In the genomic region with DNA sequence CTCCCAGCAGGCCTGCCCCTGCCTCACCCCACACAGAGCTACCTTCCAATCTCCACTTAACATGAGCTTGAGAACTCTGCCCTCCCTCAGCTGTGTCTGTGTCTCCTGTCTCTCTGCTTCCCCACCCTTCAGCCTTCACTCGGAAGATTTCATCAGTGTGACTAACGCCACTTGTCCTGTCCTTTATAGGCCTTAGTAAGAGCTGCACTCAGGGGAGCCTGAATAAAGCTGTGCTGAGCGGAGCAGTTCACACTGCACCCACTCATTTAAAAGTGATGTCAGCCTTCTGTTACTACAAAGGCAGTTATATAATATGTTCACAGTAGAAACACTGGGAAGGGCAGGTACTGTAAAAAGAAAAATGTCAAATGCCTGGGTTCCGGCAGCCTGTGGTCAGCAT, we compare ENCODE assay signal across 14 mouse cellular contexts. TPM values are rescaled to one million over a fixed set of nuclear protein-coding genes. Genes with fewer than 3 reads are reported as not detected.
DNase-seq lines count a peak whose midpoint lies in the region; ATAC-seq lines count a peak whose summit lies in the region.
"Had no signal": no experiment of that assay in that cellular context is flagged by ENCODE, and none has a peak within 500 bp of the region (broad histone marks: within the 10 kb centered on the region; RNA-seq: fewer than 3 reads in every experiment).

No protein-coding gene starts in this region.

- no peaks in the 10 kb centered on the region for H3K9me3 ChIP-seq in hindbrain, embryonic 12.5 days (replicated peaks)
- no peaks in the 10 kb centered on the region for H3K9me3 ChIP-seq in hindbrain, embryonic 16.5 days (ENCODE audit: control insufficient read depth, low read length)
- no peaks in the 10 kb centered on the region for H3K9me3 ChIP-seq in neural tube, embryonic 14.5 days (ENCODE audit: control insufficient read depth, low read length)
- H3K9me3 ChIP-seq in neural tube, embryonic 15.5 days (replicated peaks), result no peaks in the 10 kb centered on the region
- H3K9me3 ChIP-seq: heart, embryonic 15.5 days; limb, embryonic 12.5 days had no signal

- no peak overlapping the region for H3K4me3 ChIP-seq in hindbrain, embryonic 12.5 days
- no peak overlapping the region for H3K4me3 ChIP-seq in hindbrain, embryonic 16.5 days (ENCODE audit: low read length)
- no peak overlapping the region for H3K4me3 ChIP-seq in neural tube, embryonic 14.5 days (ENCODE audit: low read depth, low read length)
- H3K4me3 ChIP-seq in neural tube, embryonic 15.5 days (replicated peaks), result no peak overlapping the region
- H3K4me3 ChIP-seq: heart, embryonic 15.5 days; limb, embryonic 12.5 days had no signal

- peaks cover 6% of the 10 kb centered on the region for H3K4me1 ChIP-seq in hindbrain, embryonic 12.5 days
- H3K4me1 ChIP-seq in hindbrain, embryonic 16.5 days (ENCODE audit: control insufficient read depth, insufficient read depth, low read depth, low read length), result peaks cover 7% of the 10 kb centered on the region
- peaks cover 6% of the 10 kb centered on the region for H3K4me1 ChIP-seq in neural tube, embryonic 14.5 days (ENCODE audit: control insufficient read depth, insufficient read depth, low read length)
- peaks cover 16% of the 10 kb centered on the region for H3K4me1 ChIP-seq in neural tube, embryonic 15.5 days

- H3K4me2 ChIP-seq in hindbrain, embryonic 12.5 days (replicated peaks), result no peak overlapping the region
- H3K4me2 ChIP-seq in hindbrain, embryonic 16.5 days (ENCODE audit: low read length), result no peak overlapping the region
- no peak overlapping the region for H3K4me2 ChIP-seq in neural tube, embryonic 14.5 days (ENCODE audit: low read depth, low read length)
- H3K4me2 ChIP-seq in neural tube, embryonic 15.5 days, result no peak overlapping the region
- H3K4me2 ChIP-seq: heart, embryonic 15.5 days; limb, embryonic 12.5 days had no signal

- peak overlapping the region; percentile 8; the same call in 1 of the 2 replicates for H3K9ac ChIP-seq in hindbrain, embryonic 12.5 days
- H3K9ac ChIP-seq in hindbrain, embryonic 16.5 days (ENCODE audit: low read depth, low read length), result no peak overlapping the region
- peak overlapping the region; percentile 16; the same call in 1 of the 2 replicates for H3K9ac ChIP-seq in neural tube, embryonic 14.5 days (replicated peaks; ENCODE audit: low read depth, low read length)
- no peak overlapping the region for H3K9ac ChIP-seq in neural tube, embryonic 15.5 days (replicated peaks)
- H3K9ac ChIP-seq: heart, embryonic 15.5 days; limb, embryonic 12.5 days; liver, postnatal 0 days had no signal

- H3K27me3 ChIP-seq in hindbrain, embryonic 12.5 days, result no peaks in the 10 kb centered on the region
- H3K27me3 ChIP-seq in hindbrain, embryonic 16.5 days (replicated peaks; ENCODE audit: control insufficient read depth, insufficient read depth, low read length), result no peaks in the 10 kb centered on the region
- H3K27me3 ChIP-seq in neural tube, embryonic 14.5 days (ENCODE audit: control insufficient read depth, insufficient read depth, low read length), result no peaks in the 10 kb centered on the region
- H3K27me3 ChIP-seq in neural tube, embryonic 15.5 days (replicated peaks), result no peaks in the 10 kb centered on the region
- H3K27me3 ChIP-seq: heart, embryonic 15.5 days; limb, embryonic 12.5 days had no signal

- H3K36me3 ChIP-seq in hindbrain, embryonic 12.5 days, result peaks cover 25% of the 10 kb centered on the region
- peaks cover 4% of the 10 kb centered on the region; the same call in 1 of the 2 replicates for H3K36me3 ChIP-seq in hindbrain, embryonic 16.5 days (ENCODE audit: control insufficient read depth, insufficient read depth, low read length)
- peaks cover 13% of the 10 kb centered on the region; the same call in 1 of the 2 replicates for H3K36me3 ChIP-seq in neural tube, embryonic 14.5 days (ENCODE audit: control insufficient read depth, insufficient read depth, low read length)
- H3K36me3 ChIP-seq in neural tube, embryonic 15.5 days, result peaks cover 21% of the 10 kb centered on the region

- 79% methylated on average over 4 of the region's 4 CpGs for WGBS in hindbrain, embryonic 12.5 days
- WGBS in hindbrain, embryonic 16.5 days, result 65% methylated on average over 4 of the region's 4 CpGs
- WGBS in neural tube, embryonic 14.5 days, result 57% methylated on average over 4 of the region's 4 CpGs
- 59% methylated on average over 4 of the region's 4 CpGs for WGBS in neural tube, embryonic 15.5 days

- H3K27ac ChIP-seq in hindbrain, embryonic 12.5 days, result no peak overlapping the region
- no peak overlapping the region for H3K27ac ChIP-seq in hindbrain, embryonic 16.5 days (ENCODE audit: low read depth, low read length)
- H3K27ac ChIP-seq in neural tube, embryonic 14.5 days (ENCODE audit: low read depth, low read length), result no peak overlapping the region
- H3K27ac ChIP-seq in neural tube, embryonic 15.5 days (replicated peaks), result no peak overlapping the region
- H3K27ac ChIP-seq: heart, embryonic 15.5 days; hindbrain, postnatal 0 days; limb, embryonic 12.5 days had no signal

- ATAC-seq in hindbrain, embryonic 12.5 days (ENCODE audit: low FRiP score), result no peak
- ATAC-seq in hindbrain, embryonic 16.5 days, result no peak
- ATAC-seq in neural tube, embryonic 14.5 days (ENCODE audit: low read depth), result no peak
- no peak for ATAC-seq in neural tube, embryonic 15.5 days (ENCODE audit: low FRiP score)
- ATAC-seq: hindbrain, postnatal 0 days; liver, postnatal 0 days had no signal

- peak; percentile 70 to 89 for DNase-seq in adrenal gland, adult (ENCODE audit: inconsistent age in 2 of 2, low spot score in 1 of 2)
- DNase-seq in adrenal gland, postnatal 25 days, result no peak
- DNase-seq in right cerebral cortex, postnatal 36 days (ENCODE audit: low spot score in 2 of 2), result peak; percentile 41 to 63
- no peak for DNase-seq in kidney, adult 11 months
- DNase-seq: gastrocnemius, postnatal 25 days; liver, postnatal 0 days; thymus, adult 2 months had no signal

RNA-seq across cellular contexts. Expression of a gene that starts 5.7 kb away (rescaled TPM):
- 43.1 and 47.8 TPM in 2 replicates for total RNA-seq in adrenal gland, postnatal 25 days (2021)
- 27.4 and 28.9 TPM in 2 replicates for polyA plus RNA-seq in hindbrain, embryonic 12.5 days (2016; fragmentation: Nextera tagmentation; extraction: Ambion mirVana)
- 38.0 and 39.0 TPM in 2 replicates for polyA plus RNA-seq in hindbrain, embryonic 16.5 days (2015; fragmentation: Nextera tagmentation; extraction: Ambion mirVana)
- polyA plus RNA-seq in neural tube, embryonic 14.5 days (2014; fragmentation: Nextera tagmentation; extraction: Ambion mirVana), result 42.4 and 43.9 TPM in 2 replicates
- polyA plus RNA-seq in neural tube, embryonic 15.5 days (2015; fragmentation: Nextera tagmentation; extraction: Ambion mirVana), result 34.4 and 37.7 TPM in 2 replicates

RNA-seq across cellular contexts. Expression of a gene that starts 15.1 kb away (rescaled TPM):
- total RNA-seq in adrenal gland, postnatal 25 days (2021), result not detected in 2 replicates
- polyA plus RNA-seq in hindbrain, embryonic 12.5 days (2016; fragmentation: Nextera tagmentation; extraction: Ambion mirVana), result 0.12 and 0.17 TPM in 2 replicates
- 0.29 and 0.46 TPM in 2 replicates for polyA plus RNA-seq in hindbrain, embryonic 16.5 days (2015; fragmentation: Nextera tagmentation; extraction: Ambion mirVana)
- polyA plus RNA-seq in neural tube, embryonic 14.5 days (2014; fragmentation: Nextera tagmentation; extraction: Ambion mirVana), result 0.45 and 0.63 TPM in 2 replicates
- 0.37 and 2.4 TPM in 2 replicates for polyA plus RNA-seq in neural tube, embryonic 15.5 days (2015; fragmentation: Nextera tagmentation; extraction: Ambion mirVana)
- total RNA-seq: hindbrain, postnatal 0 days had no signal

Comparison
In these comparisons a context has a peak if more than half of its experiments do, and no peak if none do; other contexts are left out.
1. DNase-seq: peak in adrenal gland, adult (2 of 2) and right cerebral cortex, postnatal 36 days (2 of 2); none in adrenal gland, postnatal 25 days (single experiment) and kidney, adult 11 months (single experiment).
2. H3K9ac ChIP-seq: peak in hindbrain, embryonic 12.5 days (single experiment) and neural tube, embryonic 14.5 days (single experiment); none in hindbrain, embryonic 16.5 days (single experiment) and neural tube, embryonic 15.5 days (single experiment).